ENCODE assay signal across 8 mouse cellular contexts in the genomic region with DNA sequence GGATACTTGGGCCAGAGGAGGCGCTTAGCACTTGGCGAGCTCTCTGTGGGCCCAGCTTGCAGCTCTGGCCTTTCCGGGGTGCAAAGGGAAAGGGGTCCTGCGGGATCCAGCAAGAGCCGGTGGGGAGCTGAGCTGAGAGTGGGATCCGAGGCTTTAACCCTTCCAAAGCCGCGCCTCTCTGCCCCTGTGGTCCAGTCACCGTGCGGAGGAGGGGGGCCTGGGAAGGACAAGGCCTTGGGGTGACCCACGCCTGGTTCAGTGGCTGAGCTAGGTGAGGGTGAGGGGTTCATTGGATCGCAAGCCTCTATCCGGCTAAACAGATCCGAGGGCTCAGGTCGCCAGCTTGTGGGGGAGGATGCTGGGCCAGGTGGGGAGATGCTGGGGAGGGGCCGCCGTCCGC. TPM values are rescaled to one million over a fixed set of nuclear protein-coding genes. Genes with fewer than 3 reads are reported as not detected.
A peak's percentile ranks its signal among the peaks of the same experiment; 100 is the strongest.
DNase-seq lines count a peak whose midpoint lies in the region; ATAC-seq lines count a peak whose summit lies in the region.

No protein-coding gene starts in this region.

- no peaks in the 10 kb centered on the region for H3K9me3 ChIP-seq in embryonic facial prominence, embryonic 14.5 days (ENCODE audit: control insufficient read depth, low read length)
- no peaks in the 10 kb centered on the region for H3K9me3 ChIP-seq in limb, embryonic 10.5 days (replicated peaks)

- no peaks in the 10 kb centered on the region for H3K36me3 ChIP-seq in embryonic facial prominence, embryonic 14.5 days (ENCODE audit: control insufficient read depth, insufficient read depth, low read length)
- no peaks in the 10 kb centered on the region for H3K36me3 ChIP-seq in limb, embryonic 10.5 days

- peak; percentile 32 to 43 for DNase-seq in layer of hippocampus, postnatal 10 days (ENCODE audit: low spot score in 2 of 2)
- no peak for DNase-seq in layer of hippocampus, adult 11-12 months (ENCODE audit: low spot score)
- DNase-seq in MN1 (ENCODE audit: low spot score), result peak; percentile 17
- DNase-seq in embryonic facial prominence, embryonic 14.5 days (ENCODE audit: low spot score), result no peak
- DNase-seq in limb, embryonic 10.5 days (ENCODE audit: low spot score), result peak; percentile 50
- peak; percentile 28 for DNase-seq in right cerebral cortex, postnatal 25 days
- no peak for DNase-seq in spleen, postnatal 4 days (ENCODE audit: low spot score in 2 of 2)
- no peak for DNase-seq in layer of hippocampus, postnatal 36 days

- ATAC-seq in embryonic facial prominence, embryonic 14.5 days (ENCODE audit: low read depth), result no peak

- H3K4me2 ChIP-seq in embryonic facial prominence, embryonic 14.5 days (ENCODE audit: low read depth, low read length), result peak overlapping the region; percentile 97

- peaks cover 26% of the 10 kb centered on the region for H3K27me3 ChIP-seq in embryonic facial prominence, embryonic 14.5 days (replicated peaks; ENCODE audit: control insufficient read depth, insufficient read depth, low read length)
- H3K27me3 ChIP-seq in limb, embryonic 10.5 days (ENCODE audit: low read depth, poor library complexity, severe bottlenecking), result peaks cover 49% of the 10 kb centered on the region

- no peak overlapping the region for H3K27ac ChIP-seq in embryonic facial prominence, embryonic 14.5 days (replicated peaks; ENCODE audit: low read depth, low read length)
- peak overlapping the region; percentile 61 for H3K27ac ChIP-seq in limb, embryonic 10.5 days

- H3K4me3 ChIP-seq in embryonic facial prominence, embryonic 14.5 days (ENCODE audit: low read depth, low read length), result peak overlapping the region; percentile 55
- H3K4me3 ChIP-seq in limb, embryonic 10.5 days, result peak overlapping the region; percentile 62

- H3K9ac ChIP-seq in embryonic facial prominence, embryonic 14.5 days (ENCODE audit: low read depth, low read length), result peak overlapping the region; percentile 71

- WGBS in embryonic facial prominence, embryonic 14.5 days, result 12% methylated on average over 12 of the region's 18 CpGs
- 4% methylated on average over 18 of the region's 18 CpGs for WGBS in limb, embryonic 10.5 days

- H3K4me1 ChIP-seq in embryonic facial prominence, embryonic 14.5 days (ENCODE audit: control insufficient read depth, insufficient read depth, low read length), result peaks cover 12% of the 10 kb centered on the region; the same call in 1 of the 2 replicates
- peaks cover 20% of the 10 kb centered on the region for H3K4me1 ChIP-seq in limb, embryonic 10.5 days

RNA-seq across cellular contexts. Expression of gene Sptbn4, which starts 1.4 kb away (rescaled TPM):
- 100 to 1,000 TPM in 1 of 2 experiments, 10 to 100 TPM in 1; 89.6 to 105 TPM for total RNA-seq in layer of hippocampus, postnatal 10 days (2021)
- 0.39 and 0.40 TPM in 2 replicates for polyA plus RNA-seq in embryonic facial prominence, embryonic 14.5 days (2014; fragmentation: Nextera tagmentation; extraction: Ambion mirVana)
- 0.15 and 0.19 TPM in 2 replicates for polyA plus RNA-seq in limb, embryonic 10.5 days (2016; fragmentation: Nextera tagmentation; extraction: Ambion mirVana)
- 100 to 1,000 TPM; 132 to 146 TPM for total RNA-seq in layer of hippocampus, postnatal 36 days (2021)

RNA-seq across cellular contexts. Expression of gene Blvrb, which starts 1.7 kb away (rescaled TPM):
- 10 to 100 TPM; 16.5 to 17.1 TPM for total RNA-seq in layer of hippocampus, postnatal 10 days (2021)
- polyA plus RNA-seq in embryonic facial prominence, embryonic 14.5 days (2014; fragmentation: Nextera tagmentation; extraction: Ambion mirVana), result 67.3 and 75.2 TPM in 2 replicates
- 33.3 and 34.9 TPM in 2 replicates for polyA plus RNA-seq in limb, embryonic 10.5 days (2016; fragmentation: Nextera tagmentation; extraction: Ambion mirVana)
- 10 to 100 TPM; 16.0 to 20.0 TPM for total RNA-seq in layer of hippocampus, postnatal 36 days (2021)

RNA-seq across cellular contexts. Expression of gene Sertad3, which starts 27.5 kb away (rescaled TPM):
- 1 to 10 TPM; 3.6 to 3.8 TPM for total RNA-seq in layer of hippocampus, postnatal 10 days (2021)
- 31.3 and 31.9 TPM in 2 replicates for polyA plus RNA-seq in embryonic facial prominence, embryonic 14.5 days (2014; fragmentation: Nextera tagmentation; extraction: Ambion mirVana)
- polyA plus RNA-seq in limb, embryonic 10.5 days (2016; fragmentation: Nextera tagmentation; extraction: Ambion mirVana), result 20.1 and 29.7 TPM in 2 replicates
- total RNA-seq in layer of hippocampus, postnatal 36 days (2021), result 1 to 10 TPM; 2.7 to 4.0 TPM

RNA-seq across cellular contexts. Expression of gene Sertad1, which starts 40.7 kb away (rescaled TPM):
- 1 to 10 TPM; 4.5 TPM for total RNA-seq in layer of hippocampus, postnatal 10 days (2021)
- polyA plus RNA-seq in embryonic facial prominence, embryonic 14.5 days (2014; fragmentation: Nextera tagmentation; extraction: Ambion mirVana), result 32.6 and 34.7 TPM in 2 replicates
- 25.0 and 29.8 TPM in 2 replicates for polyA plus RNA-seq in limb, embryonic 10.5 days (2016; fragmentation: Nextera tagmentation; extraction: Ambion mirVana)
- 1 to 10 TPM; 6.4 to 7.0 TPM for total RNA-seq in layer of hippocampus, postnatal 36 days (2021)

RNA-seq across cellular contexts. Expression of gene Prx, which starts 53.1 kb away (rescaled TPM):
- 1 to 10 TPM; 1.1 to 1.5 TPM for total RNA-seq in layer of hippocampus, postnatal 10 days (2021)
- polyA plus RNA-seq in embryonic facial prominence, embryonic 14.5 days (2014; fragmentation: Nextera tagmentation; extraction: Ambion mirVana), result 2.5 and 2.9 TPM in 2 replicates
- polyA plus RNA-seq in limb, embryonic 10.5 days (2016; fragmentation: Nextera tagmentation; extraction: Ambion mirVana), result 3.5 and 4.3 TPM in 2 replicates
- total RNA-seq in layer of hippocampus, postnatal 36 days (2021), result under 1 TPM; 0.15 to 0.40 TPM

Comparison
In these comparisons a context has a peak if more than half of its experiments do, and no peak if none do; other contexts are left out.
1. DNase-seq: peak in layer of hippocampus, postnatal 10 days (2 of 2), MN1 (single experiment), limb, embryonic 10.5 days (single experiment) and right cerebral cortex, postnatal 25 days (single experiment); none in layer of hippocampus, adult 11-12 months (single experiment), embryonic facial prominence, embryonic 14.5 days (single experiment), spleen, postnatal 4 days (0 of 2) and layer of hippocampus, postnatal 36 days (0 of 2).